Comparison of ENCODE assay signal across 8 mouse cellular contexts in the genomic region with DNA sequence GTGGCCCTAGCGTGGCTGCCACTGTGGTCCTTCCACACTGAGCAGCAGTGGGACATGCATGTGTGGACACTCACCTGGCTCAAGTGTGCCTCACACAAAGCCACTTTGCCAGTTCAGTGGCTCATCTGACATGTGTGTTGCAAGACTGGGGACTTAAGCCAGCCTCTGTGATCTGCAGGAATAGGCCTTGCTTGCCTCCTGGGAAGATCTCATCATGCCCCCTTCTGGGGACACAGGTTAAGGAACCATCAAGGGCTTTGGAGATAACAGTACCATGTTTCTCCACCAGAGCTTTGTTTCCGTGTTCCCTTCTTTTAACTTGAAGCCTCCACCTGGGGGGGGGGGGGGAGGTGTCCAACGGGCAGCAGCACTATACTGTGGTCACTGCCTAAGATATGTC. TPM values are rescaled to one million over a fixed set of nuclear protein-coding genes. Genes with fewer than 3 reads are reported as not detected.
DNase-seq lines count a peak whose midpoint lies in the region; ATAC-seq lines count a peak whose summit lies in the region.

No protein-coding gene starts in this region.

- DNase-seq in kidney, adult 9 months: peak; percentile 27
- no peak for DNase-seq in kidney, adult 11 months
- peak; percentile 47 for DNase-seq in ES-CJ7 (ENCODE audit: low read depth, low spot score)
- DNase-seq in lung, postnatal 36 days: peak; percentile 64
- no peak for DNase-seq in spleen, postnatal 10 days (ENCODE audit: low spot score in 2 of 2)
- DNase-seq in gastrocnemius, postnatal 4 days (ENCODE audit: low spot score in 2 of 2): no peak

- no peaks in the 10 kb centered on the region for H3K27me3 ChIP-seq in hindbrain, embryonic 16.5 days (replicated peaks; ENCODE audit: control insufficient read depth, insufficient read depth, low read length)

- ATAC-seq in hematopoietic stem cell, adult 5-6 weeks (replicated peaks in 1 of 2; ENCODE audit: insufficient read depth in 1 of 2, low FRiP score in 2 of 2, low TSS enrichment in 1 of 2, low read depth in 1 of 2, poor library complexity in 2 of 2, severe bottlenecking in 2 of 2): peak; percentile 61 to 67; a peak in 3 of 4 replicates
- no peak for ATAC-seq in hindbrain, embryonic 16.5 days

- H3K27ac ChIP-seq in hindbrain, embryonic 16.5 days (ENCODE audit: low read depth, low read length): no peak overlapping the region

- H3K4me1 ChIP-seq in hindbrain, embryonic 16.5 days (ENCODE audit: control insufficient read depth, insufficient read depth, low read depth, low read length): no peaks in the 10 kb centered on the region

- H3K4me3 ChIP-seq in hindbrain, embryonic 16.5 days (ENCODE audit: low read length): no peak overlapping the region

- no peaks in the 10 kb centered on the region for H3K9me3 ChIP-seq in hindbrain, embryonic 16.5 days (ENCODE audit: control insufficient read depth, low read length)

- WGBS in hindbrain, embryonic 16.5 days: 61% methylated on average over 3 of the region's 3 CpGs

- H3K36me3 ChIP-seq in hindbrain, embryonic 16.5 days (ENCODE audit: control insufficient read depth, insufficient read depth, low read length): peaks cover 7% of the 10 kb centered on the region; the same call in 1 of the 2 replicates

- no peak overlapping the region for H3K9ac ChIP-seq in hindbrain, embryonic 16.5 days (ENCODE audit: low read depth, low read length)

- H3K4me2 ChIP-seq in hindbrain, embryonic 16.5 days (ENCODE audit: low read length): no peak overlapping the region

RNA-seq across cellular contexts. Expression of gene Usp42, which starts 35.8 kb away (rescaled TPM):
- 13.1 and 28.9 TPM in 2 replicates for total RNA-seq in hematopoietic stem cell, adult 5-6 weeks (2017)
- polyA plus RNA-seq in hindbrain, embryonic 16.5 days (2015; fragmentation: Nextera tagmentation; extraction: Ambion mirVana): 21.8 and 23.0 TPM in 2 replicates
- 10 to 100 TPM; 11.9 to 13.1 TPM for total RNA-seq in gastrocnemius, postnatal 4 days (2021)

Comparison
In these comparisons a context has a peak if more than half of its experiments do, and no peak if none do; other contexts are left out.
1. DNase-seq: peak in kidney, adult 9 months (single experiment), ES-CJ7 (single experiment) and lung, postnatal 36 days (single experiment); none in kidney, adult 11 months (single experiment), spleen, postnatal 10 days (0 of 2) and gastrocnemius, postnatal 4 days (0 of 2).